Mouse (Mus musculus) midbrain, embryonic 13.5 days (tissue): ENCODE measurements around the gene Lrrc41. TPM values are rescaled to one million over a fixed set of nuclear protein-coding genes. Genes with fewer than 3 reads are reported as not detected.

ENCODE experiments used
- ATAC-seq: fragments of 200-750 bp; cut with Nextera tagmentation; 2 replicates; pipeline ENCODE4 v1.8.0; 2017; ENCODE audit warnings: mild to moderate bottlenecking, moderate TSS enrichment, moderate library complexity
- H3K27ac ChIP-seq: fragments of 300-500 bp; sonication (generic); 2 replicates; pipeline ENCODE4 v1.5.1; 2015; ENCODE audit warnings: inconsistent platforms, mild to moderate bottlenecking, moderate library complexity
- H3K27me3 ChIP-seq: fragments of 300-500 bp; sonication (generic); 2 replicates; pipeline ENCODE4 v1.6.1; 2015; ENCODE audit warnings: mild to moderate bottlenecking, inconsistent platforms
- H3K36me3 ChIP-seq: fragments of 300-500 bp; sonication (generic); 2 replicates; pipeline ENCODE4 v1.6.1; 2015; ENCODE audit warnings: mild to moderate bottlenecking, inconsistent platforms
- H3K4me1 ChIP-seq: fragments of 300-500 bp; sonication (generic); replicated peaks from 2 replicates; pipeline ENCODE4 v1.6.1; 2015; ENCODE audit warnings: inconsistent platforms
- H3K4me2 ChIP-seq: fragments of 300-500 bp; sonication (generic); replicated peaks from 2 replicates; pipeline ENCODE4 v1.6.1; 2015; ENCODE audit warnings: moderate library complexity, mild to moderate bottlenecking, inconsistent platforms
- H3K4me3 ChIP-seq: fragments of 300-500 bp; sonication (generic); replicated peaks from 2 replicates; pipeline ENCODE4 v1.5.1; 2015; ENCODE audit warnings: mild to moderate bottlenecking, inconsistent platforms
- H3K9ac ChIP-seq: fragments of 300-500 bp; sonication (generic); replicated peaks from 2 replicates; pipeline ENCODE4 v1.6.1; 2015; ENCODE audit warnings: mild to moderate bottlenecking, inconsistent platforms
- H3K9me3 ChIP-seq: fragments of 300-500 bp; sonication (generic); 2 replicates; pipeline ENCODE4 v1.6.1; 2016; ENCODE audit warnings: mild to moderate bottlenecking, inconsistent platforms
- WGBS: fragments of 180-500 bp; shearing (Covaris S2); methylation state at CpG from one replicate; pipeline ENCODE4 v1.1.7; 2015; 5-methylcytosine and 5-hydroxymethylcytosine counted together
- polyA plus RNA-seq: library from polyadenylated mRNA; unstranded; fragments of >200 nt; fragmentation: Nextera tagmentation; extraction: Ambion mirVana; gene quantifications from 2 replicates; pipeline ENCODE4 v1.2.1, GENCODE M21; 2015

The Lrrc41 gene
- polyA plus RNA-seq, 1 experiment from 2014 or later: 67.1 TPM

DNA sequence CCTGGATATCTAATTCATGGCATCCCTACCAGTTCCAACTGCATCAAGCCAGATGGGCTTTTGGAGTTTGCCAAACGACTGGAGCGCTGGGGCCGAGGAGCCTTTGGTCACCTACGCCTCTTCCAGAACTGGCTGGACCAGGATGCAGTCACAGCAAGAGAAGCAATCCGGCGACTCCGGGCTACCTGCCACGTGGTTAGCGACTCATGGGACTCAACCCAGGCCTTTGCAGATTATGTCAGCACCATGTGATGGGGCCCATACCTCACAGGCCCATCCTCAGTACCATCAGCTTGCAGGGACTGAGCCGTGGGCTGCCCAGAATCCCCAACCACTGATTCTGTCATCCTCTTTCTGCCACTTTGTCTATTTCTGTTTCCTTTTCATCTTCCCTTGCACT lies 21.2 kb downstream of the Lrrc41 start:
- ATAC-seq: no peak
- Histone ChIP-seq H3K9me3 (no peaks in the 10 kb centered on the region), H3K9ac (no peak overlapping the region), H3K4me1 (no peaks in the 10 kb centered on the region), H3K4me3 (no peak overlapping the region), H3K27me3 (no peaks in the 10 kb centered on the region), H3K27ac (no peak overlapping the region), H3K36me3 (peaks cover 83% of the 10 kb centered on the region), H3K4me2 (no peak overlapping the region)
- 92% methylated on average over 10 of the region's 10 CpGs for WGBS

DNA sequence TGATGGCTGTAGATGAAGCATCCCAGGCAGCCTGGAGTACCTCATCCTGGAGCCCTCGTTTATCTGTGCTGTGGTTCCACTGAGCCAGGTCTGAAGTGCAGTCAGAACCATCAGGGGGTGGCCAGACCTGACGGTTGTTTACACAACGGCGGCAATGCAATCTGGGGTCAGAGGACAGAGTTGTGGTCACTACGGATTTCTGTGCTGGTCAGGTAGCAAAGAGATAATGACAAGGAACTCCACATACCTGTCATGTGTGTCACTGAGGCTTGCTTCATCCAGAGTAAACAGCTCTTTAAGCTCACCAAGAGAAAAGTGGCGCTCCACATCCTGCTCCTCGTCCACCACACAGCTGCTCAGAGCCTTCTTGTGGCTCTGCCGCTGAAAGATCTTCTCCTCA lies 22.1 kb downstream of the Lrrc41 start:
- Histone ChIP-seq H3K27me3 (no peaks in the 10 kb centered on the region), H3K4me2 (no peak overlapping the region), H3K9me3 (no peaks in the 10 kb centered on the region), H3K36me3 (peaks cover 88% of the 10 kb centered on the region), H3K27ac (no peak overlapping the region), H3K4me3 (no peak overlapping the region), H3K9ac (no peak overlapping the region), H3K4me1 (no peaks in the 10 kb centered on the region)
- no peak for ATAC-seq
- WGBS: 92% methylated on average over 8 of the region's 8 CpGs

DNA sequence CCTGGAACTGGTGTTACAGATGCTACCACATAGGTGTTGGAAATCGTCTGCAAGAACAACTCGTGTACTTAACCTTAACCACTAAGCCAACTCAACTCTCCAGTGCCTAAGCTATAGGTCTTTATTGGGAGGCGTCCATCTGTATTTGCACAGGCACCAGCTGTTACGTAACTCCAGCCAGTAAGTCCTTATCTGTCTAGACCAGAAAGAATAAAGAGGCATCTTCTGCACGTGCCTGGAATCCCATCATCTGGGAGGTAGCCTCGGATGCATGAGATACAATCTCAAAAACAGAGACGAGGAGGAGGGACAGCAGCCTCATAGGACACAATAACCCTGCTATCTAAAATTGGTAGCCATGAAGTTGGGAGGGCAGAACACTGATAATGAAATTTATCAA lies 25.9 kb downstream of the Lrrc41 start:
- Histone ChIP-seq H3K9me3 (no peaks in the 10 kb centered on the region), H3K4me3 (no peak overlapping the region), H3K27ac (no peak overlapping the region), H3K27me3 (no peaks in the 10 kb centered on the region), H3K36me3 (peaks cover 70% of the 10 kb centered on the region), H3K9ac (no peak overlapping the region), H3K4me2 (no peak overlapping the region), H3K4me1 (no peaks in the 10 kb centered on the region)
- no peak for ATAC-seq
- 85% methylated on average over 7 of the region's 7 CpGs for WGBS

DNA sequence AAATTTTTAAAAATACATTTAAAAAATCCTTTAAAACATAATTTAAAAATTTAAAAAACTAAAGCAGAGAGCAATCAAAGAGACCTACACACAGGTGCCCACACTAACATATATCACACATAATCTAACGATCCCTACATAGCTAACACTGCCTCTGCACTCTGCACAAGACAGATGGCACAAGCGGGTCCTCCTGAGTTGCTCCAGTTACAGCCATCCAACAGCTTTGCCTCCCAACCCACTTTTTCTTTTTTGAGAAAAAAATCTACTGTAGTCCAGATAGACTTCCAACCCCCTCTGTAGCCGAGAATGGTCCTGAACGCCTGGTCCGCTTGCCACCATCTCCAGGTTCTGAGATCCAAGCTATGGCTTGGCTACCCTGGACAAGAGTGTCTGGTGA lies 30.2 kb downstream of the Lrrc41 start:
- H3K4me1 ChIP-seq: no peaks in the 10 kb centered on the region
- H3K36me3 ChIP-seq: peaks cover 38% of the 10 kb centered on the region
- no peak for ATAC-seq

DNA sequence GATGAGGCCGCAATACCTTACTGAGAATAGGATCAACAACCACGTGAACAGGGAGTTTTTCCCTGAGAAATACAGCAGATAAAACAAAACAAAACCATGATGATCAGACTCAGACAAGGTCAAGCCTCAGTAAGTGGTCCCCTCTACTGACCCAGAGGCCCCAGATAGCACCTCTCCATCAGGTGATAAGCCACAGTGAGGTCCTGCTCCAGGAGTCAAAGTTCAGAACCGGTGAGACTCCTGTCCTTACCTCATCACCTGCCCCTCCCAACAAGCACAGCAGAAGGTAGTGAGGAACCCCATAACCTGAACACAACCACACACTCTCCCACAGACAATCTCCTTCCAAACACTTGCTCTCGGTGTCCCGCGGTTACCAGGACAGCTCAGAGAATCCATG lies 35.6 kb downstream of the Lrrc41 start:
- WGBS: 93% methylated on average over 6 of the region's 6 CpGs
- ATAC-seq: no peak
- no peak overlapping the region for H3K4me2 ChIP-seq

More for the DNA sequence above, 30.2 kb downstream of the Lrrc41 start:
- Histone ChIP-seq H3K9ac (no peak overlapping the region), H3K4me2 (no peak overlapping the region), H3K27ac (no peak overlapping the region), H3K9me3 (no peaks in the 10 kb centered on the region), H3K27me3 (no peaks in the 10 kb centered on the region), H3K4me3 (no peak overlapping the region)
- 96% methylated on average over 5 of the region's 5 CpGs for WGBS

DNA sequence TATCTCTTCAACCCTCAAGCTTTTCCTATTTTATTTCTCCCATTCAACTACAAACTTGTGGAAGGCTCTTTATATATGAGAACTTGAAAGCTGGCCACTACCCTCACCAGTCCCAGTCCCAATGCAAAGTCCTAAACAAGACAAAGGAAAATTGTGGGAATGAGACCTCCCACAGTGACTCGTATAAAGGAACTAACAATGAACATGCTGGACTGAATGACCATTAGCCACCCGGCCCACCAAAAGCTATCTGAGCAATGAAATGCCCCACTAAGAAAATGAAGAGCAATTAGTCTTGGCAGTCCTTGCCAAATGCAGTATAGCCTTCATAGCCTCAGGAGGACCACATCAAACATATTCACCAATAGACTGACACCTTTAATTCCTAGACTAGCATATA lies 36.4 kb downstream of the Lrrc41 start:
- Histone ChIP-seq H3K4me2 (no peak overlapping the region), H3K9ac (no peak overlapping the region), H3K9me3 (no peaks in the 10 kb centered on the region), H3K27ac (no peak overlapping the region), H3K4me1 (no peaks in the 10 kb centered on the region), H3K4me3 (no peak overlapping the region), H3K27me3 (no peaks in the 10 kb centered on the region), H3K36me3 (peaks cover 17% of the 10 kb centered on the region)
- no peak for ATAC-seq
- WGBS: 74% methylated on average over 2 of the region's 2 CpGs

More for the DNA sequence above, 35.6 kb downstream of the Lrrc41 start:
- Histone ChIP-seq H3K36me3 (peaks cover 17% of the 10 kb centered on the region), H3K9me3 (no peaks in the 10 kb centered on the region), H3K27ac (no peak overlapping the region), H3K4me1 (no peaks in the 10 kb centered on the region), H3K27me3 (no peaks in the 10 kb centered on the region), H3K9ac (no peak overlapping the region), H3K4me3 (no peak overlapping the region)

- Histone ChIP-seq H3K9me3 (no peaks in the 10 kb centered on the region), H3K9ac (peak overlapping the region; percentile 63; the same call in 1 of the 2 replicates), H3K27me3 (no peaks in the 10 kb centered on the region), H3K27ac (no peak overlapping the region), H3K4me2 (peak overlapping the region; percentile 60), H3K4me1 (peaks cover 23% of the 10 kb centered on the region), H3K4me3 (peak overlapping the region; percentile 52), H3K36me3 (0 out of 2 replicates have a peak, but pooled peaks cover 7% of the 10 kb centered on the region)
- 0% methylated on average over 1 of the region's 1 CpGs for WGBS
- ATAC-seq: no peak
Measured at GRCm38 (mm10) chr4:116122762-116123161, 47.7 kb downstream of the Lrrc41 start.

- Histone ChIP-seq H3K9me3 (no peaks in the 10 kb centered on the region), H3K27me3 (no peaks in the 10 kb centered on the region)
- 4% methylated on average over 24 of the region's 24 CpGs for WGBS
Measured at GRCm38 (mm10) chr4:116123602-116124519, 48.8 kb downstream of the Lrrc41 start, which contains the start of the genes Rad54l and Pomgnt1. Gene Rad54l, minus strand, starts transcription at chr4:116123690. Gene Pomgnt1, plus strand, starts transcription at chr4:116123840.

GRCm38 (mm10) chr4:116125803-116126386 lies 50.8 kb downstream of the Lrrc41 start:
- Histone ChIP-seq H3K27ac (no peak overlapping the region), H3K4me3 (no peak overlapping the region), H3K27me3 (no peaks in the 10 kb centered on the region), H3K9me3 (no peaks in the 10 kb centered on the region), H3K4me2 (no peak overlapping the region), H3K9ac (no peak overlapping the region), H3K4me1 (peaks cover 23% of the 10 kb centered on the region), H3K36me3 (no peaks in the 10 kb centered on the region)
- WGBS: 96% methylated on average over 4 of the region's 4 CpGs
- ATAC-seq: no peak

More at GRCm38 (mm10) chr4:116123602-116124519, 48.8 kb downstream of the Lrrc41 start, which contains the start of the genes Rad54l and Pomgnt1:
- ATAC-seq: peak; percentile 100
- Histone ChIP-seq H3K4me1 (peaks cover 23% of the 10 kb centered on the region), H3K36me3 (0 out of 2 replicates have a peak, but pooled peaks cover 7% of the 10 kb centered on the region), H3K27ac (peak within 1 kb of the TSS; percentile 52; the same call in 1 of the 2 replicates), H3K4me3 (peak within 1 kb of the TSS; percentile 52), H3K9ac (peak within 1 kb of the TSS; percentile 63), H3K4me2 (peak within 1 kb of the TSS; percentile 60)

GRCm38 (mm10) chr4:116127956-116128355 lies 52.9 kb downstream of the Lrrc41 start:
- Histone ChIP-seq H3K4me2 (no peak overlapping the region), H3K27me3 (no peaks in the 10 kb centered on the region), H3K36me3 (no peaks in the 10 kb centered on the region), H3K27ac (no peak overlapping the region), H3K4me1 (peaks cover 17% of the 10 kb centered on the region), H3K9ac (no peak overlapping the region), H3K9me3 (no peaks in the 10 kb centered on the region), H3K4me3 (no peak overlapping the region)
- 61% methylated on average over 6 of the region's 6 CpGs for WGBS
- ATAC-seq: no peak

DNA sequence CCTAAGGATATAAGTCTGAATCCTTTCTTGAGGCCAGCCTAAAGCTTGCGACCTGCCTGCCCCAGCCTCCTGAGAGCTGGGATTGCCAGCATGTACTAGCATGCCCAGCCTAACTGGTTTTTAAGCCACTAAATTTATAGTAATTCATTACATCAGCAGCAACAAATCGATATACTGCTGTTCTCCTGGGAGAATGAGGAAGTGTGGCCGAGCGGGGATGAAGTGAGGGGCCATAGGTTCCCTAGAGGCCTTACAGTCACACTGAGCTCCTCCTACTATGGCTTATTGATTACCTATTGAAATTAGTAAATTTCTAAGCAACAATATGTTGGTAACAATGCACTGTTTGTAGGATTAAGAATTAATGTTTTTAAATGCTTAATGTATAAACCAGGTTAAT lies 58.1 kb downstream of the Lrrc41 start:
- H3K27ac ChIP-seq: no peak overlapping the region
- H3K9ac ChIP-seq: no peak overlapping the region
- H3K4me2 ChIP-seq: no peak overlapping the region
- H3K27me3 ChIP-seq: no peaks in the 10 kb centered on the region
- no peak overlapping the region for H3K4me3 ChIP-seq
- WGBS: 91% methylated on average over 4 of the region's 4 CpGs
- no peak for ATAC-seq
- no peaks in the 10 kb centered on the region for H3K36me3 ChIP-seq
- peaks cover 4% of the 10 kb centered on the region for H3K4me1 ChIP-seq
- no peaks in the 10 kb centered on the region for H3K9me3 ChIP-seq

GRCm38 (mm10) chr4:116134990-116135389 lies 59.9 kb downstream of the Lrrc41 start:
- no peak overlapping the region for H3K4me3 ChIP-seq
- 38% methylated on average over 2 of the region's 2 CpGs for WGBS
- no peaks in the 10 kb centered on the region for H3K27me3 ChIP-seq
- H3K9ac ChIP-seq: no peak overlapping the region
- H3K9me3 ChIP-seq: no peaks in the 10 kb centered on the region
- no peaks in the 10 kb centered on the region for H3K36me3 ChIP-seq
- peaks cover 4% of the 10 kb centered on the region for H3K4me1 ChIP-seq
- no peak overlapping the region for H3K4me2 ChIP-seq
- no peak overlapping the region for H3K27ac ChIP-seq
- peak; percentile 53; the same call in 1 of the 2 replicates for ATAC-seq
